Mouse (Mus musculus) spleen, adult 2 months (tissue): Measurements from ENCODE around the gene Gm45837.

Experiments used
- CTCF ChIP-seq: fragments of 200-500 bp; IDR thresholded peaks from 2 replicates; pipeline ENCODE4 v1.5.1; 2011; ENCODE audit warnings: mild to moderate bottlenecking, inconsistent platforms; ENCODE audit not compliant: insufficient read depth, insufficient read length, insufficient replicate concordance; ENCODE audit errors: extremely low read depth
- POLR2A ChIP-seq: fragments of 200-500 bp; IDR thresholded peaks from 2 replicates; pipeline ENCODE4 v1.6.1; 2011; ENCODE audit warnings: low read depth, low read length, inconsistent platforms

DNA sequence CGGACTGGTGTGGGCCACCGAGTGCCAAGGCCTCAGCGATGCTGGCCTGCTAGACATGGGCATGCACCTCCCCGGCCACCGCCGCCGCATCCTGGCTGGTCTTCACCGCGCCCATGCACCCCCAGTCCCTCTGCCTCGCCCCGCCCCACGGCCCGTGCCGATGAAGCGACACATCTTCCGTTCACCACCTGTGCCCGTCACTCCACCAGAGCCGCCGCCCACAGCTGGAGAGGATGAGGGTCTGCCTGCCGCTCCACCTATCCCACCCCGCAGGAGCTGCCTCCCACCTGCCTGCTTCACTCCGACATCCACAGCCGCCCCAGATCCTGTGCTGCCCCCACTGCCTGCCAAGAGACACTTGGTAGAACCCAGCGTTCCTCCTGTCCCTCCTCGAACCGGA, 37.6 kb upstream of the Gm45837 start:
- no peak for TF ChIP-seq POLR2A
- no peak for TF ChIP-seq CTCF
